In the genomic region with DNA sequence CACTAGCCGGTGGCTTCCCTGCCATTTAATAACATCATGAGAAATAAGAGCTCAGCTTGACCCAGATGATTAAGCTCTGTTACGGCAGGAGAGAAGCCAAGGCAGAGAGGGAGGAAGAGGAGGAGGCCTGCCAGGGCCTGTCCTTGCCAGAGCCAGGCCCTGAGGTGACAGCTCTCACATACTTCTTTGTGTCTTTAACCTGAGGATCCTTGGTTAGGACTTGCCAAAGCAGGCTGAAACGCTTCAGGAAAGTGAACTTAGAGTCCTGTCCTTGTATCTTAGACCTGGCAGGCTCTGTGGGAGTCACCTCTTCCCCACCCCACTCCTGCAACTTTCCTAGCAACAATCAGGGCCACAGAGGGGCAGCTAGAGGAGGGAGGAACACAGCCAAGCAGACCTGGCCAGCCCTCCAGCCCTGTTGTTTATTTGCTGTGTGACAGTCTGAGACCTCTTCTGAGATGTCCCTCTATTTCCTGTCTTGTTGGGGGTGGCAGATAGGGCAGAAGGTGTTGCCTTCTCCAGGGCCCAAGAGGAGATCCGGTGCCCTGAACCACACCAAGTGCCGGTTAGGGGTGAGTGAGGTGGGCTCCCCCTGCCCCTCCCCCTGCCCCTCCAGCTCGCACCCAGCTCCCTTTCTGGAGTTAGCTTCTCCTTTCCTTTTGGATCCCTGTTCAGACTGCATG, we compare ENCODE assay signal across 17 mouse cellular contexts. TPM values are rescaled to one million over a fixed set of nuclear protein-coding genes. Genes with fewer than 3 reads are reported as not detected.
DNase-seq lines count a peak whose midpoint lies in the region; ATAC-seq and TF ChIP-seq lines count a peak whose summit lies in the region.
"Had no signal": no experiment of that assay in that cellular context is flagged by ENCODE, and none has a peak within 500 bp of the region (broad histone marks: within the 10 kb centered on the region; RNA-seq: fewer than 3 reads in every experiment).

No protein-coding gene starts in this region.

- ATAC-seq in stomach, embryonic 15.5 days (ENCODE audit: insufficient read depth, low FRiP score, low read depth): no peak
- no peak for ATAC-seq in intestine, postnatal 0 days
- no peak for ATAC-seq in kidney, embryonic 16.5 days (ENCODE audit: low FRiP score, low TSS enrichment)
- ATAC-seq: forebrain, embryonic 13.5 days had no signal

- peaks cover 28% of the 10 kb centered on the region for H3K36me3 ChIP-seq in ES-E14 (ENCODE audit: control insufficient read depth, insufficient read depth, low read length, poor library complexity, severe bottlenecking)
- no peaks in the 10 kb centered on the region for H3K36me3 ChIP-seq in stomach, embryonic 15.5 days
- H3K36me3 ChIP-seq in intestine, postnatal 0 days (ENCODE audit: control insufficient read depth, insufficient read depth): peaks cover 5% of the 10 kb centered on the region; the same call in 1 of the 2 replicates
- H3K36me3 ChIP-seq in kidney, embryonic 16.5 days (ENCODE audit: insufficient read depth, low read length): no peaks in the 10 kb centered on the region
- H3K36me3 ChIP-seq: hindbrain, embryonic 13.5 days; midbrain, embryonic 12.5 days had no signal

- TF ChIP-seq CTCF in intestine, postnatal 0 days (IDR thresholded peaks at IDR 0.05; ENCODE audit: low read depth): no peak

- H3K4me3 ChIP-seq in ES-E14 (ENCODE audit: insufficient read depth in 1 of 2, low read depth in 1 of 2, low read length in 2 of 2, poor library complexity in 1 of 2, severe bottlenecking in 1 of 2): no peak overlapping the region
- H3K4me3 ChIP-seq in stomach, embryonic 15.5 days (replicated peaks): no peak overlapping the region
- H3K4me3 ChIP-seq in intestine, postnatal 0 days (ENCODE audit: low read depth, low read length): no peak overlapping the region
- no peak overlapping the region for H3K4me3 ChIP-seq in kidney, embryonic 16.5 days (ENCODE audit: low read length)
- H3K4me3 ChIP-seq: forebrain, embryonic 13.5 days; hindbrain, embryonic 13.5 days; limb, embryonic 12.5 days; midbrain, embryonic 12.5 days had no signal

- no peaks in the 10 kb centered on the region for H3K27me3 ChIP-seq in stomach, embryonic 15.5 days (replicated peaks)
- H3K27me3 ChIP-seq in intestine, postnatal 0 days (replicated peaks; ENCODE audit: control insufficient read depth, insufficient read depth, low read length): no peaks in the 10 kb centered on the region
- H3K27me3 ChIP-seq in kidney, embryonic 16.5 days (ENCODE audit: insufficient read depth, low read length): no peaks in the 10 kb centered on the region
- H3K27me3 ChIP-seq: forebrain, embryonic 13.5 days; hindbrain, embryonic 13.5 days; midbrain, embryonic 12.5 days had no signal

- peaks cover 3 to 17% of the 10 kb centered on the region in 2 experiments; a peak in 3 of 4 replicates for H3K4me1 ChIP-seq in ES-E14 (ENCODE audit: control insufficient read depth in 2 of 2, insufficient read depth in 2 of 2, low read length in 2 of 2, poor library complexity in 1 of 2)
- H3K4me1 ChIP-seq in stomach, embryonic 15.5 days: no peaks in the 10 kb centered on the region
- H3K4me1 ChIP-seq in intestine, postnatal 0 days (replicated peaks; ENCODE audit: control insufficient read depth, insufficient read depth, low read length): no peaks in the 10 kb centered on the region
- H3K4me1 ChIP-seq in kidney, embryonic 16.5 days (ENCODE audit: insufficient read depth, low read length): 0 out of 2 replicates have a peak, but pooled peaks cover 3% of the 10 kb centered on the region
- H3K4me1 ChIP-seq: forebrain, embryonic 13.5 days; hindbrain, embryonic 13.5 days; limb, embryonic 12.5 days; midbrain, embryonic 12.5 days had no signal

- H3K4me2 ChIP-seq in stomach, embryonic 15.5 days: no peak overlapping the region
- no peak overlapping the region for H3K4me2 ChIP-seq in intestine, postnatal 0 days (replicated peaks; ENCODE audit: low read depth)
- no peak overlapping the region for H3K4me2 ChIP-seq in kidney, embryonic 16.5 days (replicated peaks; ENCODE audit: low read depth, low read length)
- H3K4me2 ChIP-seq: forebrain, embryonic 13.5 days; hindbrain, embryonic 13.5 days; limb, embryonic 12.5 days; midbrain, embryonic 12.5 days had no signal

- peak overlapping the region; percentile 37 for H3K27ac ChIP-seq in ES-E14 (ENCODE audit: insufficient read depth, low read depth, low read length, poor library complexity, severe bottlenecking)
- H3K27ac ChIP-seq in stomach, embryonic 15.5 days: peak overlapping the region; percentile 66
- H3K27ac ChIP-seq in intestine, postnatal 0 days (ENCODE audit: low read depth, low read length): no peak overlapping the region
- H3K27ac ChIP-seq in kidney, embryonic 16.5 days (ENCODE audit: low read length): no peak overlapping the region
- H3K27ac ChIP-seq: forebrain, embryonic 13.5 days; hindbrain, embryonic 13.5 days; limb, embryonic 12.5 days; midbrain, embryonic 12.5 days had no signal

- DNase-seq in spleen, postnatal 36 days (ENCODE audit: low spot score in 2 of 2): peak; percentile 56 to 62
- no peak for DNase-seq in spleen, postnatal 4 days (ENCODE audit: low spot score in 2 of 2)
- no peak for DNase-seq in ES-E14 (ENCODE audit: low read depth, low spot score)
- DNase-seq in induced T-regulatory cell, adult 2 months (ENCODE audit: low read depth): peak; percentile 79
- DNase-seq in frontal cortex, postnatal 10 days (ENCODE audit: low spot score in 2 of 2): no peak
- DNase-seq: cerebellum, adult 2 months; embryo, embryonic 11 days; gastrocnemius, postnatal 10 days; lung, postnatal 14 days had no signal

- no peak overlapping the region for H3K9ac ChIP-seq in ES-E14 (ENCODE audit: insufficient read depth, low read depth, low read length, poor library complexity, severe bottlenecking)
- no peak overlapping the region for H3K9ac ChIP-seq in stomach, embryonic 15.5 days
- no peak overlapping the region for H3K9ac ChIP-seq in intestine, postnatal 0 days (ENCODE audit: low read depth, low read length)
- no peak overlapping the region for H3K9ac ChIP-seq in kidney, embryonic 16.5 days (replicated peaks; ENCODE audit: low read length)
- H3K9ac ChIP-seq: forebrain, embryonic 13.5 days; hindbrain, embryonic 13.5 days; limb, embryonic 12.5 days; midbrain, embryonic 12.5 days had no signal

- H3K9me3 ChIP-seq in ES-E14 (ENCODE audit: control insufficient read depth, insufficient read depth, low read depth, low read length): no peaks in the 10 kb centered on the region
- H3K9me3 ChIP-seq in stomach, embryonic 15.5 days: no peaks in the 10 kb centered on the region
- no peaks in the 10 kb centered on the region for H3K9me3 ChIP-seq in intestine, postnatal 0 days (ENCODE audit: control insufficient read depth)
- no peaks in the 10 kb centered on the region for H3K9me3 ChIP-seq in kidney, embryonic 16.5 days (ENCODE audit: low read length)
- H3K9me3 ChIP-seq: forebrain, embryonic 13.5 days; G1E; hindbrain, embryonic 13.5 days; limb, embryonic 12.5 days; midbrain, embryonic 12.5 days had no signal

- in situ Hi-C loops in ES-E14 (cut with MboI; ENCODE audit: low sequenced_read_pairs in 2 of 2, unreplicated experiment in 2 of 2): no loop called here

- 76% methylated on average over 6 of the region's 6 CpGs for WGBS in stomach, embryonic 15.5 days
- WGBS in intestine, postnatal 0 days: 81% methylated on average over 6 of the region's 6 CpGs
- 71% methylated on average over 6 of the region's 6 CpGs for WGBS in kidney, embryonic 16.5 days

TF ChIP-seq in ES-E14, 5 proteins besides CTCF, POLR2A, EP300 and RAD21:
- TF ChIP-seq ZNF384 (IDR thresholded peaks at IDR 0.05; ENCODE audit: low read depth, low read length): no peak
- no peak for TF ChIP-seq MAFK (IDR thresholded peaks at IDR 0.05; ENCODE audit: insufficient read depth, low read depth, low read length)
- TF ChIP-seq ZC3H11A (IDR thresholded peaks at IDR 0.05; ENCODE audit: borderline replicate concordance, low read depth, low read length): no peak

RNA-seq across cellular contexts. Expression of a gene that starts 8.5 kb away (rescaled TPM):
- total RNA-seq in ES-E14 (2012; rRNA removed): 39.9 and 42.4 TPM in 2 replicates
- polyA plus RNA-seq in stomach, embryonic 15.5 days (2015; fragmentation: Nextera tagmentation; extraction: Ambion mirVana): 22.4 and 26.5 TPM in 2 replicates
- polyA plus RNA-seq in intestine, postnatal 0 days (2015; fragmentation: Nextera tagmentation; extraction: Ambion mirVana): 5.1 and 6.4 TPM in 2 replicates
- polyA plus RNA-seq in kidney, embryonic 16.5 days (2015; fragmentation: Nextera tagmentation; extraction: Ambion mirVana): 29.3 and 36.5 TPM in 2 replicates

Comparison
In these comparisons a context has a peak if more than half of its experiments do, and no peak if none do; other contexts are left out.
1. DNase-seq: peak in spleen, postnatal 36 days (2 of 2) and induced T-regulatory cell, adult 2 months (single experiment); none in spleen, postnatal 4 days (0 of 2), ES-E14 (single experiment) and frontal cortex, postnatal 10 days (0 of 2).
2. H3K27ac ChIP-seq: peak in ES-E14 (single experiment) and stomach, embryonic 15.5 days (single experiment); none in intestine, postnatal 0 days (single experiment) and kidney, embryonic 16.5 days (single experiment).